Mouse (Mus musculus) olfactory bulb, adult 2 months (tissue): ENCODE measurements around the gene Asxl1.

Source experiments
- CTCF ChIP-seq: fragments of 200-500 bp; IDR thresholded peaks from 2 replicates; pipeline ENCODE4 v1.5.1; 2012; ENCODE audit warnings: low read depth, mild to moderate bottlenecking, low read length, moderate library complexity; ENCODE audit not compliant: insufficient read depth
- POLR2A ChIP-seq: fragments of 200-500 bp; IDR thresholded peaks from 2 replicates; pipeline ENCODE4 v1.6.1; 2012; ENCODE audit warnings: mild to moderate bottlenecking, low read depth, low read length, moderate library complexity; ENCODE audit not compliant: insufficient read depth

- TF ChIP-seq POLR2A, result no peak
- no peak for TF ChIP-seq CTCF
These were observed 84.9 kb downstream of the Asxl1 start for GRCm38 (mm10) chr2:153430571-153430970.
